Mouse (Mus musculus) G1E (cell line): ENCODE measurements around the gene Fpr2. TPM values are rescaled to one million over a fixed set of nuclear protein-coding genes. Genes with fewer than 3 reads are reported as not detected.
A peak's percentile ranks its signal among the peaks of the same experiment; 100 is the strongest.
"Not testable (repeated sequence)": the region's sequence is repeated elsewhere in the genome, so short reads cannot be mapped to it uniquely, and the experiment has no call there.

Experiments
- ATAC-seq: 2 replicates; pipeline ENCODE4 v1.8.0; 2016; ENCODE audit warnings: mild to moderate bottlenecking; ENCODE audit not compliant: insufficient number of reproducible peaks, poor library complexity, low FRiP score, severe bottlenecking; ENCODE audit errors: extremely low read depth
- DNase-seq: peaks from one replicate; pipeline ENCODE4 v3.0.0; 2012; ENCODE audit warnings: low spot score
- H3K27me3 ChIP-seq: 2 replicates; pipeline ENCODE4 v1.6.1; 2012; ENCODE audit warnings: mild to moderate bottlenecking, low read length, inconsistent platforms; ENCODE audit not compliant: insufficient read depth
- H3K36me3 ChIP-seq: replicated peaks from 2 replicates; pipeline ENCODE3; 2012; ENCODE audit warnings: mild to moderate bottlenecking, inconsistent platforms
- H3K4me1 ChIP-seq: 2 replicates; pipeline ENCODE4 v1.6.1; 2012; ENCODE audit warnings: low read depth, low read length, inconsistent platforms, mixed read lengths; ENCODE audit not compliant: insufficient read depth
- H3K4me3 ChIP-seq: 2 replicates; pipeline ENCODE4 v1.5.1; 2012; ENCODE audit warnings: low read depth, mild to moderate bottlenecking, inconsistent platforms, low read length, moderate library complexity, mixed read lengths
- H3K9me3 ChIP-seq: replicated peaks from 2 replicates; pipeline ENCODE4 v1.6.1; 2012; ENCODE audit warnings: inconsistent platforms
- CTCF ChIP-seq: IDR thresholded peaks from 2 replicates; pipeline ENCODE4 v1.5.1; 2012; ENCODE audit warnings: low read depth, low read length, inconsistent platforms, mixed read lengths
- GATA1 ChIP-seq: IDR thresholded peaks from 2 replicates; pipeline ENCODE4 v1.6.1; 2012; ENCODE audit warnings: borderline replicate concordance, low read length, inconsistent platforms, mixed read lengths
- GATA2 ChIP-seq: IDR thresholded peaks from 2 replicates; pipeline ENCODE4 v1.6.1; 2012; ENCODE audit warnings: low read depth, low read length, inconsistent platforms, borderline replicate concordance
- POLR2AphosphoS5 ChIP-seq: IDR thresholded peaks from 2 replicates; pipeline ENCODE4 v1.6.1; 2012; ENCODE audit warnings: low read depth, low read length, inconsistent platforms; ENCODE audit not compliant: insufficient replicate concordance
- TAL1 ChIP-seq: conservative IDR thresholded peaks from 2 replicates; pipeline ENCODE4 v1.6.1; 2012; ENCODE audit warnings: low read depth, low read length, inconsistent platforms, mixed read lengths
- polyA plus RNA-seq: library from polyadenylated mRNA; stranded (reverse); fragments of >175 nt; gene quantifications from 2 replicates; pipeline ENCODE4 v1.2.3, GENCODE M21; 2012
- total RNA-seq, 2 experiments: library from RNA; stranded (forward) in 1 of 2; stranded (reverse) in 1 of 2; fragments of 200-1000 nt in 1 of 2; fragments of >200 nt in 1 of 2; fragmentation: Nextera tagmentation in 1 of 2; gene quantifications; 2 replicates each; pipeline ENCODE4 v1.2.3; 2014 to 2017

Gene Fpr2
- total RNA-seq (2014; fragmentation: Nextera tagmentation), result not detected in 2 replicates
- total RNA-seq (2017), result 0.16 TPM in 1 of 2 replicates, not detected in the other
- polyA plus RNA-seq, result not detected in 2 replicates

DNA sequence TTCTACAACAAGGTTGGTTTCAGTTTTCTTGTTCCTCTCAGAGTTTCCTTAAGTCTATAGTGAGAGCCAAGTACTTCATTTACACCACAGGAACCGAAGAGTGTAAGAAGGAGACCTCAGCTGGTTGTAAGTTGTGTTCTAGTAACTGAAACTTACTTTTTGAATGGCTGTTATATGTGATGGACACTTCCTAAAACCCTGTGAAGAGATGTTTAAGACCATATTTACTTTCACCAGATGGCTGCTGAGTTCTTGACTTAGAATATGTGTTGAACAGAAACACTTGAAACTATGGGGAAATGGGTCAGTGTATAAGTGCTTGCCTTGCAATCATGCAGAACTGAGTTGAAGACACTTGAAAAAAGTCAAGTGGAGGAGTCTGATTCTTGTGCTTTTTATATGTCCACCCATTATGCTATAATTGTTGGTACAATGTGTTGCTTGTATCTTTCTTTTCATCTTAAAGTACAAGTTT is at the start of gene Fpr2, which contains the start of gene Fpr3:
Gene Fpr2, plus strand, starts transcription at position 51 of the 475 bp plus-strand sequence.
Gene Fpr3, plus strand, starts transcription at position 79 of the 475 bp plus-strand sequence.
- H3K4me1 ChIP-seq, result no peaks in the 10 kb centered on the region
- DNase-seq, result no peak
- no peak for ATAC-seq
- no peaks in the 10 kb centered on the region for H3K36me3 ChIP-seq
- TF ChIP-seq TAL1, result no peak
- no peak for TF ChIP-seq GATA1
- no peak for TF ChIP-seq POLR2AphosphoS5
- no peak for TF ChIP-seq GATA2
- no peak for TF ChIP-seq CTCF
- H3K27me3 ChIP-seq, result no peaks in the 10 kb centered on the region; the same call in 1 of the 2 replicates
- H3K9me3 ChIP-seq, result no peaks in the 10 kb centered on the region
- no peak within 1 kb of the TSS for H3K4me3 ChIP-seq

DNA sequence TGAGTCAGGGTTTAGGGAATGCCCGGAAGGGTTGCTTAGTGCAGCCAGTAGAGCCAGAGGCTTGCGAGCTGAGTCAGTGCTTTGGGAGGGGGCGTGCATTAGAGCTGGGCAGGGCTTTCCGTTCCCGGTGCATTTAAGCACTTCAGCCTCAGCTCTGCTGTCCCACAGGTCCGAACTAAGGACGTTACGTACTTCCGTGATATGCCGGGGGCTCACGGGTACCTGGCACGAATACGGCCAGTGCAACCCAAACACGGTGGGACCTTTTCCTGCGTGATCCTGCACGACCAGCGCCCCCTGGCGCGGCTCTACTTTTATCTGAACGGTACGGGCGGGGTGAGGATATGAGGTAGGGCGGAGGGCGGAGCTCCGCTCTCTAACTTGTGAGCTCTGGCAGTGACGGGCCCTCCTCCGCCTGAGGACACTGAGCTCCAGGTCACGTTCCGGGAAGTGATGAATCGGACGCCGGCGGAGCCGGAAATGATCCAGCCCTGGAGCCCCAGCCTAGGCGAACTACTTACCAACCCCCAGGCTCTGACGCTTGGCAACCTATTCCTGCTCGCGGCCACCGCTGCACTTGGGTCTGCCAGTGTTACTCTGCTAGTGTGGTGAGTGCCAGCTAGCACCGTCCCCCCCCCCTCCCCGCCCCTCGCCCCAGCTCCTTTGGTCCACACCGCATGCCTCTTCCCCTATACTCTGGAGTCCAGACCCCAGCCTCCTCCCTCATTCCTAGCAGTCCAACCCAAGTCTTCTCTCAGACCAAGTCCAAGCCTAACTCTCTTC is 49.5 kb upstream of the Fpr2 start:
- Histone ChIP-seq H3K4me1 (peaks cover 13% of the 10 kb centered on the region), H3K27me3 (no peaks in the 10 kb centered on the region), H3K9me3 (no peaks in the 10 kb centered on the region), H3K36me3 (peaks cover 22% of the 10 kb centered on the region), H3K4me3 (peak overlapping the region; percentile 73)
- peak; percentile 97 for DNase-seq
- ATAC-seq, result peak; percentile 98
- TF ChIP-seq TAL1 (no peak), GATA2 (no peak), CTCF (0 out of 2 replicates have a peak, but pooled peaks have one; percentile 22)

DNA sequence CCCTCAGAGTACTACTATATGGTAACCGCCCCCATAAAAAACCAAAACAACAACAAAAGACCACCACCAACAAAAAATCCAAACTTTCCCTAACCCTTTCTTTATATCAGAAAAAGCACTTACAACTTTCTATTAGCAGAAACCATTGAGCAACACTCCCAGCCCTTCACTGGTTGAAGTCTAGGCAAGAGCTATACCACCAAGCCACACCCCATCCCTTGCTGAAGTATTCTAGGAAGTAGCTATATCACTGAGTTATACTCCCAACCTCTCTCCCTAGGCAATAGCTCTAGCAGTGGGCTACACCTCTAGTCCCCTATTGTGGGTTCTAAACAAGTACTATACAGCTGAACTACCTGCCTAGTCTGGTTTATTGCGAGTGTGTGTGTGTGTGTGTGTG is 48.3 kb upstream of the Fpr2 start:
- TF ChIP-seq GATA2 (no peak), GATA1 (no peak), TAL1 (no peak), CTCF (no peak), POLR2AphosphoS5 (no peak)
- Histone ChIP-seq H3K36me3 (peaks cover 22% of the 10 kb centered on the region), H3K9me3 (no peaks in the 10 kb centered on the region), H3K27me3 (peaks cover 3% of the 10 kb centered on the region; the same call in 1 of the 2 replicates), H3K4me3 (no peak overlapping the region; the same call in 1 of the 2 replicates), H3K4me1 (peaks cover 13% of the 10 kb centered on the region)
- ATAC-seq, result no peak
- peak; percentile 7 for DNase-seq

DNA sequence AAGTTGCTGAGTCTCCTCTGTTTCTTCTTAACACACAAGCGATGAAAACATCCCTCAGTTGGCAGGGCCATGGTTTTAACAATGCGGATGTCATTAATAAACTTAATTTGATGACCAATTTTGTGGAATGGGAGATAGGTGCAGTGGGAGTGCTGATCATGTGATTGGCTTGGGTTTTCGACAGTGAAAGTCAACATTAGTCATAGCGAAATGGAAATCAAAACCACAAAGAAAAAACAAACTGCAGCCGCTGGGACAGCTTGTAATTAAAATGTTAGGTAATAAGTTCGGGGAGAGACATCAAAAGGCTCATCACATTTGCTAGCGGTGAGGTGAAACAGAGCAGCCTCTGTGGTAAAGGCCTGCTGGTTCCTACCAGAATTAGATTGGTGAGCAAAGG is 46.8 kb upstream of the Fpr2 start:
- ATAC-seq (no peak), DNase-seq (no peak)
- Histone ChIP-seq H3K4me1 (peaks cover 13% of the 10 kb centered on the region), H3K4me3 (no peak overlapping the region), H3K27me3 (peaks cover 3% of the 10 kb centered on the region; the same call in 1 of the 2 replicates), H3K36me3 (peaks cover 22% of the 10 kb centered on the region), H3K9me3 (no peaks in the 10 kb centered on the region)
- TF ChIP-seq TAL1, result no peak
- no peak for TF ChIP-seq CTCF
- TF ChIP-seq GATA1, result no peak
- TF ChIP-seq POLR2AphosphoS5, result no peak
- TF ChIP-seq GATA2, result no peak

DNA sequence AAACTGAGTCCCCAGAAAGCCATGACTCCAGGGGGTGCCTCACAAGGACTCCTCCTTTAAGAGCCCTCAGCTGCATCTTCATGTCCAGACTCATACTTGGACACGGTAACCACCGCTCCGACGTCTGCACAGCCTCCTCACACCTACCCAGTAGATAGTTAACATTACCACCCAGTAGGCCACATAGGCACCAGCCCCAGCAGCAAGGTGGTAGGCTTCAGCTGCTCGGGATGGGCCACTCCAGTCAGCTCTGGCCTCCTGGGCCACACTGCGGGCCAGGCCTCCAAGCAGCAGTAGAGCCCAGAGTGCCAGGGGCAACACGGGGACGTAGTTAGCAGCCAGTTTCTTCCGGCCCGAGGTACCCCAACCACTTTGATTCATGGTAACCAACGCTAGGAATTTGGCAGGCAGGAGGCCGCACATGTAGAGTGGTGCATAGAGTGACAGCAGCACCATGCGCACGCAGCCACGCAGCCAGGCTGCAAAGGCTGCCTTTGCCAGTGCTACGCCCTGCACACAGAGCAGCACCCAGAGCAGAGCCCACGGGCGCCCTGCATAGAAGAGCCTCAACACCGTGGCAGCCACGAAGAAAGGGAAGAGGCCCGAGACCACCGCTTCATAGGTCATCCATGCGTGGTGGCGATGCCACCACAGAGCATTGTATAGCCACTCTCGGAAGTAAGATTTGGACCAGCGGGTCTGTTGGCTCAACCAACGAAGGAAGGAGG is 43.9 kb upstream of the Fpr2 start:
- H3K27me3 ChIP-seq, result peaks cover 3% of the 10 kb centered on the region
- H3K4me3 ChIP-seq, result no peak overlapping the region; the same call in 1 of the 2 replicates
- no peak for TF ChIP-seq GATA2
- no peak for TF ChIP-seq CTCF
- no peak for TF ChIP-seq POLR2AphosphoS5
- TF ChIP-seq GATA1, result no peak
- no peak for TF ChIP-seq TAL1
- DNase-seq (no peak), ATAC-seq (no peak)
- H3K4me1 ChIP-seq, result peaks cover 7% of the 10 kb centered on the region
- H3K9me3 ChIP-seq, result no peaks in the 10 kb centered on the region
- H3K36me3 ChIP-seq, result peaks cover 22% of the 10 kb centered on the region

DNA sequence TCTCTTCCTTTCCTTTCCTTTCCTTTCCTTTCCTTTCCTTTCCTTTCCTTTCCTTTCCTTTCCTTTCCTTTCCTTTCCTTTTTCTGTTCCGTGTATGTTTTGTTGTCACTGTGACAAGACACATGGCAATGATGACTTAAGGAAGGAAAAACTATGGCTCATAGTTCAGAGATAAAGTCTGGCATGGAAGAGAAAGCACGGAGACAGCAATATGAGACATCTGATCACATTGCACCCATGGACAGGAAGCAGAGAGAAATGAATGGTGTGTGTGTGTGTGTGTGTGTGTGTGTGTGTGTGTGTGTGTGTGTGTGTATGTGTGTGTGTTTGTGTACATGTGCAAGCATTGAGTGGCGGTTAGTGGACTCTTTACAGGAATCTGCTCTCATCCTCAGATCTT is 43.0 kb upstream of the Fpr2 start:
- peaks cover 20% of the 10 kb centered on the region for H3K36me3 ChIP-seq
- H3K27me3 ChIP-seq, H3K4me3 ChIP-seq, H3K9me3 ChIP-seq, ATAC-seq, H3K4me1 ChIP-seq, DNase-seq: not testable (repeated sequence)
